Mouse (Mus musculus): ENCODE results near the gene Cnn3. TPM values are rescaled to one million over a fixed set of nuclear protein-coding genes. Genes with fewer than 3 reads are reported as not detected.

Cnn3 gene
- polyA plus RNA-seq, 1 experiment from 2014 or later, result 562 TPM

GRCm38 (mm10) chr3:121441504-121441903, 15.2 kb downstream of the Cnn3 start:
- Histone ChIP-seq H3K36me3 (ENCODE audit: control insufficient read depth, insufficient read depth, low read length) (peaks cover 2% of the 10 kb centered on the region; the same call in 1 of the 2 replicates), H3K4me3 (ENCODE audit: low read length) (no peak overlapping the region), H3K4me2 (ENCODE audit: low read depth, low read length) (no peak overlapping the region), H3K9me3 (ENCODE audit: control insufficient read depth, low read length) (no peaks in the 10 kb centered on the region), H3K27me3 (ENCODE audit: control insufficient read depth, insufficient read depth, low read depth, low read length) (no peaks in the 10 kb centered on the region), H3K27ac (ENCODE audit: low read length) (no peak overlapping the region), H3K9ac (ENCODE audit: low read length) (no peak overlapping the region), H3K4me1 (replicated peaks; ENCODE audit: control insufficient read depth, insufficient read depth, low read length) (peaks cover 25% of the 10 kb centered on the region)
- ATAC-seq (ENCODE audit: low read depth), result no peak
- 89% methylated on average over 12 of the region's 12 CpGs for WGBS

GRCm38 (mm10) chr3:121442288-121442687, 16.0 kb downstream of the Cnn3 start:
- Histone ChIP-seq H3K36me3 (ENCODE audit: control insufficient read depth, insufficient read depth, low read length) (peaks cover 2% of the 10 kb centered on the region; the same call in 1 of the 2 replicates), H3K4me3 (ENCODE audit: low read length) (no peak overlapping the region), H3K4me1 (replicated peaks; ENCODE audit: control insufficient read depth, insufficient read depth, low read length) (peaks cover 26% of the 10 kb centered on the region), H3K9ac (ENCODE audit: low read length) (no peak overlapping the region), H3K4me2 (ENCODE audit: low read depth, low read length) (no peak overlapping the region), H3K27me3 (ENCODE audit: control insufficient read depth, insufficient read depth, low read depth, low read length) (no peaks in the 10 kb centered on the region), H3K27ac (ENCODE audit: low read length) (no peak overlapping the region), H3K9me3 (ENCODE audit: control insufficient read depth, low read length) (no peaks in the 10 kb centered on the region)
- ATAC-seq (ENCODE audit: low read depth), result no peak
- WGBS, result 79% methylated on average over 5 of the region's 5 CpGs

GRCm38 (mm10) chr3:121443861-121444271, 17.6 kb downstream of the Cnn3 start:
- Histone ChIP-seq H3K9me3 (ENCODE audit: control insufficient read depth, low read length) (no peaks in the 10 kb centered on the region), H3K9ac (ENCODE audit: low read length) (no peak overlapping the region), H3K27ac (ENCODE audit: low read length) (no peak overlapping the region), H3K4me1 (replicated peaks; ENCODE audit: control insufficient read depth, insufficient read depth, low read length) (peaks cover 25% of the 10 kb centered on the region), H3K4me2 (ENCODE audit: low read depth, low read length) (no peak overlapping the region), H3K36me3 (ENCODE audit: control insufficient read depth, insufficient read depth, low read length) (peaks cover 2% of the 10 kb centered on the region; the same call in 1 of the 2 replicates), H3K27me3 (ENCODE audit: control insufficient read depth, insufficient read depth, low read depth, low read length) (no peaks in the 10 kb centered on the region), H3K4me3 (ENCODE audit: low read length) (no peak overlapping the region)
- 93% methylated on average over 4 of the region's 4 CpGs for WGBS
- ATAC-seq (ENCODE audit: low read depth), result no peak

GRCm38 (mm10) chr3:121444414-121444813, 18.1 kb downstream of the Cnn3 start:
- Histone ChIP-seq H3K4me3 (ENCODE audit: low read length) (no peak overlapping the region), H3K27ac (ENCODE audit: low read length) (no peak overlapping the region), H3K9ac (ENCODE audit: low read length) (no peak overlapping the region), H3K27me3 (ENCODE audit: control insufficient read depth, insufficient read depth, low read depth, low read length) (no peaks in the 10 kb centered on the region), H3K36me3 (ENCODE audit: control insufficient read depth, insufficient read depth, low read length) (peaks cover 2% of the 10 kb centered on the region; the same call in 1 of the 2 replicates), H3K4me1 (replicated peaks; ENCODE audit: control insufficient read depth, insufficient read depth, low read length) (peaks cover 21% of the 10 kb centered on the region), H3K4me2 (ENCODE audit: low read depth, low read length) (no peak overlapping the region), H3K9me3 (ENCODE audit: control insufficient read depth, low read length) (no peaks in the 10 kb centered on the region)
- ATAC-seq (ENCODE audit: low read depth), result no peak
- 94% methylated on average over 6 of the region's 6 CpGs for WGBS

GRCm38 (mm10) chr3:121446454-121446853, 20.2 kb downstream of the Cnn3 start:
- Histone ChIP-seq H3K27ac (ENCODE audit: low read length) (no peak overlapping the region), H3K9ac (ENCODE audit: low read length) (no peak overlapping the region), H3K9me3 (ENCODE audit: control insufficient read depth, low read length) (no peaks in the 10 kb centered on the region), H3K4me1 (replicated peaks; ENCODE audit: control insufficient read depth, insufficient read depth, low read length) (peaks cover 13% of the 10 kb centered on the region; the same call in 1 of the 2 replicates), H3K27me3 (ENCODE audit: control insufficient read depth, insufficient read depth, low read depth, low read length) (no peaks in the 10 kb centered on the region), H3K36me3 (ENCODE audit: control insufficient read depth, insufficient read depth, low read length) (peaks cover 15% of the 10 kb centered on the region), H3K4me2 (ENCODE audit: low read depth, low read length) (no peak overlapping the region), H3K4me3 (ENCODE audit: low read length) (no peak overlapping the region)
- ATAC-seq (ENCODE audit: low read depth), result no peak
- 40% methylated on average over 8 of the region's 8 CpGs for WGBS

- 42% methylated on average over 11 of the region's 11 CpGs for WGBS
- Histone ChIP-seq H3K4me2 (ENCODE audit: low read depth, low read length) (no peak overlapping the region), H3K27ac (ENCODE audit: low read length) (no peak overlapping the region), H3K4me1 (replicated peaks; ENCODE audit: control insufficient read depth, insufficient read depth, low read length) (peaks cover 13% of the 10 kb centered on the region; the same call in 1 of the 2 replicates), H3K9ac (ENCODE audit: low read length) (no peak overlapping the region), H3K4me3 (ENCODE audit: low read length) (no peak overlapping the region), H3K36me3 (ENCODE audit: control insufficient read depth, insufficient read depth, low read length) (peaks cover 24% of the 10 kb centered on the region), H3K9me3 (ENCODE audit: control insufficient read depth, low read length) (no peaks in the 10 kb centered on the region), H3K27me3 (ENCODE audit: control insufficient read depth, insufficient read depth, low read depth, low read length) (no peaks in the 10 kb centered on the region)
- ATAC-seq (ENCODE audit: low read depth), result no peak
Measured at GRCm38 (mm10) chr3:121448029-121448468, 21.8 kb downstream of the Cnn3 start.

- Histone ChIP-seq H3K9ac (ENCODE audit: low read length) (no peak overlapping the region), H3K4me3 (ENCODE audit: low read length) (no peak overlapping the region), H3K36me3 (ENCODE audit: control insufficient read depth, insufficient read depth, low read length) (peaks cover 24% of the 10 kb centered on the region), H3K27me3 (ENCODE audit: control insufficient read depth, insufficient read depth, low read depth, low read length) (no peaks in the 10 kb centered on the region), H3K9me3 (ENCODE audit: control insufficient read depth, low read length) (no peaks in the 10 kb centered on the region), H3K4me2 (ENCODE audit: low read depth, low read length) (no peak overlapping the region), H3K27ac (ENCODE audit: low read length) (no peak overlapping the region), H3K4me1 (replicated peaks; ENCODE audit: control insufficient read depth, insufficient read depth, low read length) (peaks cover 13% of the 10 kb centered on the region; the same call in 1 of the 2 replicates)
- 74% methylated on average over 8 of the region's 8 CpGs for WGBS
- no peak for ATAC-seq (ENCODE audit: low read depth)
Measured at GRCm38 (mm10) chr3:121448606-121449005, 22.3 kb downstream of the Cnn3 start.

- Histone ChIP-seq H3K36me3 (ENCODE audit: control insufficient read depth, insufficient read depth, low read length) (peaks cover 24% of the 10 kb centered on the region), H3K27ac (ENCODE audit: low read length) (no peak overlapping the region), H3K4me3 (ENCODE audit: low read length) (no peak overlapping the region), H3K9me3 (ENCODE audit: control insufficient read depth, low read length) (no peaks in the 10 kb centered on the region), H3K27me3 (ENCODE audit: control insufficient read depth, insufficient read depth, low read depth, low read length) (no peaks in the 10 kb centered on the region), H3K4me2 (ENCODE audit: low read depth, low read length) (no peak overlapping the region), H3K9ac (ENCODE audit: low read length) (no peak overlapping the region), H3K4me1 (replicated peaks; ENCODE audit: control insufficient read depth, insufficient read depth, low read length) (peaks cover 13% of the 10 kb centered on the region; the same call in 1 of the 2 replicates)
- WGBS, result 76% methylated on average over 8 of the region's 8 CpGs
- peak; percentile 58 for ATAC-seq (ENCODE audit: low read depth)
Measured at GRCm38 (mm10) chr3:121449527-121449926, 23.2 kb downstream of the Cnn3 start.

- Histone ChIP-seq H3K4me1 (replicated peaks; ENCODE audit: control insufficient read depth, insufficient read depth, low read length) (peaks cover 8% of the 10 kb centered on the region; the same call in 1 of the 2 replicates), H3K4me2 (ENCODE audit: low read depth, low read length) (no peak overlapping the region), H3K27ac (ENCODE audit: low read length) (no peak overlapping the region), H3K36me3 (ENCODE audit: control insufficient read depth, insufficient read depth, low read length) (peaks cover 37% of the 10 kb centered on the region), H3K27me3 (ENCODE audit: control insufficient read depth, insufficient read depth, low read depth, low read length) (no peaks in the 10 kb centered on the region), H3K9me3 (ENCODE audit: control insufficient read depth, low read length) (no peaks in the 10 kb centered on the region), H3K4me3 (ENCODE audit: low read length) (no peak overlapping the region), H3K9ac (ENCODE audit: low read length) (no peak overlapping the region)
- no peak for ATAC-seq (ENCODE audit: low read depth)
- 61% methylated on average over 10 of the region's 10 CpGs for WGBS
Measured at GRCm38 (mm10) chr3:121451404-121451803, 25.1 kb downstream of the Cnn3 start.

All from lung, embryonic 16.5 days (tissue).